Mouse (Mus musculus): ENCODE results near the gene Zfp580.

Gene Zfp580

DNA sequence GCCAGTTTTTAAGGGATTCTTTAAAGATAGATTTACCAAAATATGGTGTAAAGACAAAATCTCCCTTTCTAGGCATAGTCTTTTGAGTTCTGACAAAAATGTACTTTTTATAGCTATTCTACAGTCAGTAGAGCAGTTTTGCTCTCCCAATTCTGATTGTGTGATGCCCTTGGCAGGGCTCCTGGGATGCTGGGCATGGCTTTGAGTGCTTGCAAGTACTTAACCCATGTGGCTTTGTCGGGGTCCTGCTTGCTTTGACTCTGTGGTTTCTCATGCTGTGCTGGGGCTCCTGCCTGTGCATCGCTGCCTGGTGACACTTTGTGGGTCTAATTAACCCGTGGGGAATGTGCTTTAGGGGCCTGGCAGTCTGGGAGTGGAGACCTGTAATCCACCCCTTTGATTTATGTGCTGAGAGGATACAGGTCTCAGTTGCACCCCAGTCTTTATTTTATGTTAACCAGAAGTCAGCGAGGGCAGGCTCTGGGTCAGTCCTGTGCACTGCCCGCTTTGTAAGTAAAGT, 35.6 kb downstream of the Zfp580 start:
- in situ Hi-C loops (cut with MboI; ENCODE audit: unreplicated experiment in 2 of 2) = loop anchor here in 1 of 2 experiments (10.0 kb wide), 1 partner anchor 1198 kb away; the partner anchor contains the start of gene Zfp667

DNA sequence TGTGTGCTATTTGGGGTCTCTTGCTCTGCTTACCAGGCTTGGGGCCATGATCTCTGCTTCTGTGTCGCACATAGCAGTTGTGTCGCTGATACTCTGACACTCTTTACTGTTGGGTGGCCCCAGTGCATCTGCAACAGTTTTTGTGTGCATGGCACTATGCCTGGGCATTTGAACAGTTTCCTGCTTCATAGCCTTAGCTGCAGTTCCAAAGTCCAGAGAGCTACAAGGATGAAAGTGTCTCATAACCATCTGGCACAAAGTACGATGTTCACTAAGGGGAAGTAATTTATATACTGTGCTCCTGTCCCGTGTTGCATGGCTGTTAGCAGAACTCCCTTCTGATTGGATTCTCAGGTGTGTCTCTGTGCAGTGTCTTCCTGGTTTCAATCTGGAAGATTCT, 36.5 kb downstream of the Zfp580 start:
- in situ Hi-C loops (cut with MboI; ENCODE audit: unreplicated experiment in 2 of 2) = loop anchor here in 1 of 2 experiments (10.0 kb wide), 1 partner anchor 1197 kb away; the partner anchor contains the start of gene Zfp667

DNA sequence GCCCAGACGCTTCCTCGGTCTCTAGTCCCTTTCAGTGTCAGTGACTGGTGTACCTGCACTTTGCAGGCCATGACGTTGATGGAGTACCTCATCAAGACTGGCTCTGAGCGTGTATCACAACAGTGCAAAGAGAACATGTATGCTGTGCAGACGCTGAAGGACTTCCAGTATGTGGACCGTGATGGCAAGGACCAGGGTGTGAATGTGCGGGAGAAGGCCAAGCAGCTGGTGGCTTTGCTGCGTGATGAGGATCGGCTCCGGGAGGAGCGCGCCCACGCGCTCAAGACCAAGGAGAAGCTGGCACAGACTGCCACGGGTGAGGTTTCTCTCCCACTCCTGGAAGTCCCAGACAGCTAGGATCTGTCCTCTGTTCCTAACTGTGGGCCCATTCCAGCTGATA, 38.5 kb downstream of the Zfp580 start:
- in situ Hi-C loops (cut with MboI; ENCODE audit: unreplicated experiment in 2 of 2) = loop anchor here in 1 of 2 experiments (10.0 kb wide), 1 partner anchor 1195 kb away; the partner anchor contains the start of gene Zfp667

DNA sequence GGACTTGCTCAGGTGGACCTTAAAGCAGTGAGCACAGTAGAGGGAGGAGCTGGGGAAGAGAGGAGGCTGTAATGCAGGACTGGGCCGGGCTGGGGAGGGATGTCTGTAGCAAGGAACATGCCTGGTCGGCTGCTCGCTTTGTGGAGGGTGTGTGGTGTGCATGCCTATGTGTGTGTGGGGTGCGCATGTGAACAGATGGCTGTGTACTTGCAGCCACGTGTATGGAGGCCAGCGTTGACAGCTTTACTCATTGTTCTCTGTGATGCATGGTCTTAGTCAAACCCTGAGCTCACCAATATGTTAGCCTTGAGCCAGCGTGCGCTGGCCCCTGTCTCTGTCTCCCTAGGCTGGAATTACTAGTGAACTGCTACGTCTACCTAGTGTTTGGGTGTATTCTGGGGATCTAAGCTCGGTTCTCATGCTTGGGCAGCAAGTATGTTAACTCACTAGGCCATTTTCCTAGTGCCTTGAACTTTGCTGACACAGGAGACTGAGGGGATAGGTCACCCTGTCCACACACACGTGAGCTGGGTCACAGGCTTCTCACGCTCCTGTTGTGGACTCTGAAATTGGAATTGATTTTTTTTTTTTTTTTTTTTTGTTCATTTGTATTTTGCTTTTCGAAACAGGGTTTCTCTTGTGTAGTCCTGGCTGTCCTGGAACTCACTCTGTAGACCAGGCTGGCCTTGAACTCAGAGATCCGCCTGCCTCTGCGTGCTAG, 39.8 kb downstream of the Zfp580 start:
- in situ Hi-C loops (cut with MboI; ENCODE audit: unreplicated experiment in 2 of 2) = no loop called here

DNA sequence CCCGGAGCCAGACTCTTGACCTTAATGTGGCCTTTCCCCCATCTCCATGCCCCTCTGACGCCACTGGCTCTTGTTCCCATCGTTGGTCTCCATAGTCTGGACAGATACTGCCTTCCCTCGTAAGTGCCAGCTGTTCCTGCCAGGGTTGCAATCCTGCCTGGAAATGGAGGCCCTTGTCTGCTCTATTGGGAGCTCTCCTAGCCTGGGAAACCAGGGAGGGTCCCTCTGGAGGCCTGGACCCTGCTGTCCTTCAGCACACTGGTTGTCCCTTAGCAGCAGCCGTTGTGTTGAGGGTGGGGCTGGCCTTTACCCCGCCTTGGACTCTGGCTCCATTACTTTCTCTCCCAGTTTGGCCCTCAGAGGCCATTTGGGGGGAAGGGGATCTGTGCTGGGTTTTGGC, 41.0 kb downstream of the Zfp580 start:
- in situ Hi-C loops (cut with MboI; ENCODE audit: unreplicated experiment in 2 of 2) = no loop called here

DNA sequence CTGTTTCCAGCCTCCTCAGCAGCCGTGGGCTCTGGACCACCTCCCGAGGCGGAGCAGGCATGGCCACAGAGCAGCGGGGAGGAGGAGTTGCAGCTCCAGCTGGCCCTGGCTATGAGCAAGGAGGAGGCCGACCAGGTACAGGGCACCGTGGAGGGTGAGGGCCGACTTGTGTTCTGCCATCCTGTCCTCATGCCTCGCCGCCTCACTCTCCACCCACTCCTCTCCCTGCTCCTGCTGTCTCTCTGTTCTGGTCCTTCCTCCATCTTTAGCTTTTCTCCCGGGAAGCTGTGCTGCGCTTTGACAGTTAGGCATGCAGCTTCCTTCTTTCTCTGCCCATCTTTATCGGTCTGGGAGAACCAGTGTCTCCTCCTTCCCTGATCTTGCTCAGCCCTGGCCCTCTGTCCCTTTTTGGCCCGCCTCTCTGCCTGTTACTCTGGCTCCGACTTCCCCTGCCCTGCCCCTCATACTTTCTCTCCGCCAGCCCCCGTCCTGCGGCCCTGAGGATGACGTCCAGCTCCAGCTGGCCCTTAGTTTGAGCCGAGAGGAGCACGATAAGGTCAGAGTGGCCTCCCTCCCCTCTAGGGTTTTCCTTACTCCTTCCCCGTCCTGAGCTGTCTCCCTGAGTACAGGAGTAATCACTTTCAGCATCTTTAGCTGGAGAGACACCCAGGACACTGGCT, 41.6 kb downstream of the Zfp580 start:
- in situ Hi-C loops (cut with MboI; ENCODE audit: unreplicated experiment in 2 of 2) = no loop called here

DNA sequence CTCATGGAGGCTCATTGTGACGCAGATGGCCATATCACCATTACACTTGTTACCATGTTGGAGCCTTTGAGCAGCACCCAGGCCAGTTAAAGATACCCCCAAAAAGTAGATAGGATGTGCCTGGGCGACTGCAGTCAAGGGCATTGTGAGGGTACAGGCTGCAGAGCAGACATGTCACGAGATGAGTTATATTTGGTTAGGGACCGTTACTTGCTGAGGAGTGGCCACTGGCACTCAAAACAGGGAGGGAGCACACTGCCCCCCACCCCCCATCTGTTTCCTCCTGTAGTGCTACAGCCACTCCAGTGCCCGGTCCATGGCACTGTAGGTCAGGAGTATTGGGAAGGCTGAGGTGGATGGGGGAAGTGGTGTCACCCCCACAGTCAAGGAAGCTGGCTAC, 47.4 kb downstream of the Zfp580 start:
- in situ Hi-C loops (cut with MboI; ENCODE audit: unreplicated experiment in 2 of 2) = no loop called here

DNA sequence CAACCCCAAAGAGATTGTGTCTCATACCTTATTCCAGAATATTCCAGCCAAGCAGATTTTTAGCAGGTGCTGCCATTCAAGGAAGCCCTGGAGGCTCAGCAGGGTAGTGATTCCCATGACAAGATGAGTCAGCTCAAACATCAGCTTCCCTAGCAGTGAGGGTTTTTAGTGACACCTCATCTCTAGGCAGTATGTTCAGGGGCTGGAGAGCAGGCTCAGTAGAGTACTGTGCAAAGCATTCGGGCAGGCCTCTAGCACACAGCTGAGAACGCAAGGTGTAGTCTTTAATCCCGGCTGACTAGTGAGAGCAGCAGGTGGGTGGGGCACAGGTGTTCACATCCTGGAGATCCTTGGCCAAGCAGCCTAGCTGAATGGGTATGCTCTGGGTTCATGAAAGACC, 48.5 kb downstream of the Zfp580 start:
- in situ Hi-C loops (cut with MboI; ENCODE audit: unreplicated experiment in 2 of 2) = no loop called here

DNA sequence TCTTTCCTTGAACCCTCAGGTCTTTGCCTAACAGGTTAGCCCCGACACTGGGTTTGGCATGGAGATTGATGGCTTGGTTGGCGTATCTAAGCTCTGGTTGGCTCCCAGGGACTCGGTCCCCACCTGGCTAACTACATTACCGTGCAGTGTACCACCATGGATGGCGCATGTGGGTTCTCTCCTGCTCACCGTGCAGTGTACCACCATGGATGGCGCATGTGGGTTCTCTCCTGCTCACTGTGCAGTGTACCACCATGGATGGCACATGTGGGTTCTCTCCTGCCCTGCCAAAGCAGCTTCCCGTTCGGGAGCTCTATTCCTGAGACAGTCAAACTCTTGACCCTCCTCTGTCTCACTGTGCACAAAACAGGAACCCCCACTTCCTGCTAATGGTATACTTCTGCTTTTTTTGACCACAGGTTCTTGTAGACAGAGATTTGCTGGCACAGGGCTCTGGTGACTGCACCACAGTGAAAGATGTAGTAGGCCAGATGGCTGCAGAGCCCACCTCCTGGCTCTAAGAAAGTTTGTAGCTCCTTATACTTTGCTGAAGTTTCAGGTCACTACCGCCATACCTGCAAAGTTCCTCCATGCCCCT, 49.8 kb downstream of the Zfp580 start:
- in situ Hi-C loops (cut with MboI; ENCODE audit: unreplicated experiment in 2 of 2) = no loop called here

DNA sequence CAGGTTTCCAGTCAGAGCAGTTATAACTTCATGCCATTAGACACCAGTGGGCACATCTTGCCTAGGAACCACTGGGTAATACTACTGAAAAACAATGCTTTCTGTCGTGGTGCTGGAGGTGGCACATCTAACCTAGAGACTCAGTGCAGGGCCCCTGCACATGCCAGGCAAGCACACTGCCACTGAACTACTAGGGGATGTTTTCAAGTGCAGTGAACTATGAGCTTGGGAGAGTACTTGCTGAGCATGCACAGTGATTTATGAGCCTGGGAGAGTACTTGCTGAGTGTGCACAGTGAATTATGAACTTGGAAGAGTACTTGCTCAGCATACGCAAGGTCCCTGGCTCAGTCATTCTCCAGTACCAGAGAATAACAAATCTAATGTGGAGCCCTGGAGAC, 51.2 kb downstream of the Zfp580 start:
- in situ Hi-C loops (cut with MboI; ENCODE audit: unreplicated experiment in 2 of 2) = no loop called here
